ENCODE assay signal across 23 mouse cellular contexts in genomic region chr11:59629871-59630270, GRCm38 (mm10). TPM values are rescaled to one million over a fixed set of nuclear protein-coding genes. Genes with fewer than 3 reads are reported as not detected.
DNase-seq lines count a peak whose midpoint lies in the region; ATAC-seq and TF ChIP-seq lines count a peak whose summit lies in the region.
"Had no signal": no experiment of that assay in that cellular context is flagged by ENCODE, and none has a peak within 500 bp of the region (broad histone marks: within the 10 kb centered on the region; RNA-seq: fewer than 3 reads in every experiment).

No protein-coding gene starts in this region.

- no peak overlapping the region for H3K27ac ChIP-seq in forebrain, postnatal 0 days (ENCODE audit: low read depth, low read length)
- H3K27ac ChIP-seq in forebrain, embryonic 11.5 days (ENCODE audit: low read depth, low read length) = no peak overlapping the region
- no peak overlapping the region for H3K27ac ChIP-seq in kidney, embryonic 15.5 days
- 0 out of 2 replicates have a peak overlapping the region, but pooled peaks have one; percentile 40 for H3K27ac ChIP-seq in stomach, postnatal 0 days (replicated peaks)
- H3K27ac ChIP-seq: heart, adult 2 months; heart, embryonic 15.5 days; hindbrain, embryonic 14.5 days; limb, embryonic 15.5 days had no signal

- 52% methylated on average over 5 of the region's 5 CpGs for WGBS in forebrain, postnatal 0 days
- WGBS in forebrain, embryonic 11.5 days = 90% methylated on average over 5 of the region's 5 CpGs
- 75% methylated on average over 5 of the region's 5 CpGs for WGBS in kidney, embryonic 15.5 days
- 48% methylated on average over 5 of the region's 5 CpGs for WGBS in stomach, postnatal 0 days

- no peak overlapping the region for H3K4me3 ChIP-seq in forebrain, postnatal 0 days (ENCODE audit: low read depth, low read length)
- no peak overlapping the region for H3K4me3 ChIP-seq in forebrain, embryonic 11.5 days (ENCODE audit: low read depth, low read length)
- no peak overlapping the region for H3K4me3 ChIP-seq in kidney, embryonic 15.5 days (replicated peaks)
- H3K4me3 ChIP-seq in stomach, postnatal 0 days (ENCODE audit: low read depth, low read length) = no peak overlapping the region
- H3K4me3 ChIP-seq: heart, adult 2 months; heart, embryonic 15.5 days; limb, embryonic 15.5 days had no signal

- 0 out of 2 replicates have a peak, but pooled peaks have one; percentile 27 for ATAC-seq in forebrain, postnatal 0 days
- ATAC-seq in forebrain, embryonic 11.5 days (replicated peaks; ENCODE audit: low FRiP score) = no peak
- no peak for ATAC-seq in kidney, embryonic 15.5 days (replicated peaks; ENCODE audit: low FRiP score)
- ATAC-seq in stomach, postnatal 0 days (ENCODE audit: low FRiP score, low TSS enrichment) = no peak

- TF ChIP-seq CTCF in forebrain, postnatal 0 days (IDR thresholded peaks at IDR 0.05; ENCODE audit: low read depth) = no peak
- TF ChIP-seq CTCF in stomach, postnatal 0 days (IDR thresholded peaks at IDR 0.05; ENCODE audit: low read depth) = no peak

- H3K4me2 ChIP-seq in forebrain, postnatal 0 days (ENCODE audit: low read depth) = no peak overlapping the region
- no peak overlapping the region for H3K4me2 ChIP-seq in forebrain, embryonic 11.5 days (ENCODE audit: low read depth, low read length, severe bottlenecking)
- no peak overlapping the region for H3K4me2 ChIP-seq in kidney, embryonic 15.5 days
- no peak overlapping the region for H3K4me2 ChIP-seq in stomach, postnatal 0 days (replicated peaks; ENCODE audit: low read depth)
- H3K4me2 ChIP-seq: heart, embryonic 15.5 days; hindbrain, embryonic 14.5 days; limb, embryonic 15.5 days had no signal

- H3K27me3 ChIP-seq in forebrain, postnatal 0 days (ENCODE audit: insufficient read depth, low read length) = no peaks in the 10 kb centered on the region
- H3K27me3 ChIP-seq in forebrain, embryonic 11.5 days (ENCODE audit: control insufficient read depth, insufficient read depth, low read length) = no peaks in the 10 kb centered on the region
- no peaks in the 10 kb centered on the region for H3K27me3 ChIP-seq in kidney, embryonic 15.5 days
- H3K27me3 ChIP-seq in stomach, postnatal 0 days (ENCODE audit: control insufficient read depth, insufficient read depth, low read length) = no peaks in the 10 kb centered on the region
- H3K27me3 ChIP-seq: heart, embryonic 15.5 days; limb, embryonic 15.5 days had no signal

- no peak overlapping the region for H3K9ac ChIP-seq in forebrain, postnatal 0 days
- H3K9ac ChIP-seq in forebrain, embryonic 11.5 days (ENCODE audit: low read length) = no peak overlapping the region
- H3K9ac ChIP-seq in kidney, embryonic 15.5 days = no peak overlapping the region
- no peak overlapping the region for H3K9ac ChIP-seq in stomach, postnatal 0 days (ENCODE audit: low read length)
- H3K9ac ChIP-seq: heart, embryonic 15.5 days; hindbrain, embryonic 14.5 days; limb, embryonic 15.5 days had no signal

- no peaks in the 10 kb centered on the region for H3K9me3 ChIP-seq in forebrain, postnatal 0 days (ENCODE audit: low read length)
- H3K9me3 ChIP-seq in forebrain, embryonic 11.5 days (ENCODE audit: control insufficient read depth, low read length) = no peaks in the 10 kb centered on the region
- H3K9me3 ChIP-seq in kidney, embryonic 15.5 days (replicated peaks) = no peaks in the 10 kb centered on the region
- no peaks in the 10 kb centered on the region for H3K9me3 ChIP-seq in stomach, postnatal 0 days (ENCODE audit: control insufficient read depth, low read length)
- H3K9me3 ChIP-seq: heart, embryonic 15.5 days; limb, embryonic 15.5 days had no signal

- DNase-seq in forebrain, postnatal 0 days = no peak
- DNase-seq in forebrain, embryonic 11.5 days (ENCODE audit: low spot score) = no peak
- peak; percentile 15 for DNase-seq in kidney, postnatal 14 days
- DNase-seq in lung, postnatal 4 days = peak; percentile 26 to 36
- no peak for DNase-seq in lung, postnatal 36 days
- no peak for DNase-seq in stomach, postnatal 0 days (ENCODE audit: low spot score)
- DNase-seq: adrenal gland, adult 8-10 months; cerebellum, adult 11-12 months; gastrocnemius, postnatal 14 days; heart, adult 2 months; kidney, adult 8-10 months; right cerebral cortex, postnatal 25 days; thymus, postnatal 36 days had no signal

- H3K36me3 ChIP-seq in forebrain, postnatal 0 days (ENCODE audit: insufficient read depth) = no peaks in the 10 kb centered on the region
- no peaks in the 10 kb centered on the region for H3K36me3 ChIP-seq in forebrain, embryonic 11.5 days (ENCODE audit: control insufficient read depth, insufficient read depth, low read length)
- H3K36me3 ChIP-seq in kidney, embryonic 15.5 days = no peaks in the 10 kb centered on the region
- H3K36me3 ChIP-seq in stomach, postnatal 0 days (ENCODE audit: control insufficient read depth, insufficient read depth, low read length) = no peaks in the 10 kb centered on the region
- H3K36me3 ChIP-seq: heart, embryonic 15.5 days; limb, embryonic 15.5 days had no signal

- no peak for TF ChIP-seq EP300 in stomach, postnatal 0 days (optimal IDR thresholded peaks at IDR 0.05)

- H3K4me1 ChIP-seq in forebrain, postnatal 0 days (ENCODE audit: insufficient read depth) = no peaks in the 10 kb centered on the region
- H3K4me1 ChIP-seq in forebrain, embryonic 11.5 days (replicated peaks; ENCODE audit: control insufficient read depth, insufficient read depth, low read length) = no peaks in the 10 kb centered on the region
- H3K4me1 ChIP-seq in kidney, embryonic 15.5 days = no peaks in the 10 kb centered on the region
- no peaks in the 10 kb centered on the region for H3K4me1 ChIP-seq in stomach, postnatal 0 days (replicated peaks; ENCODE audit: control insufficient read depth, insufficient read depth)
- H3K4me1 ChIP-seq: heart, embryonic 15.5 days had no signal

RNA-seq across cellular contexts. Expression of gene Mprip, which starts 31.2 kb away (rescaled TPM):
- 191 and 205 TPM in 2 replicates for total RNA-seq in forebrain, postnatal 0 days (2014; rRNA removed)
- 62.0 and 62.2 TPM in 2 replicates for polyA plus RNA-seq in forebrain, postnatal 0 days (2015; fragmentation: Nextera tagmentation; extraction: Ambion mirVana)
- 97.6 and 104 TPM in 2 replicates for polyA plus RNA-seq in forebrain, embryonic 11.5 days (2014; fragmentation: Nextera tagmentation; extraction: Ambion mirVana)
- 46.7 and 51.3 TPM in 2 replicates for polyA plus RNA-seq in kidney, embryonic 15.5 days (2015; fragmentation: Nextera tagmentation; extraction: Ambion mirVana)
- 51.1 and 56.8 TPM in 2 replicates for polyA plus RNA-seq in stomach, postnatal 0 days (2015; fragmentation: Nextera tagmentation; extraction: Ambion mirVana)

RNA-seq across cellular contexts. Expression of gene Olfr223, which starts 36.8 kb away (rescaled TPM):
- not detected in 2 replicates for total RNA-seq in forebrain, postnatal 0 days (2014; rRNA removed)
- polyA plus RNA-seq in forebrain, postnatal 0 days (2015; fragmentation: Nextera tagmentation; extraction: Ambion mirVana) = not detected in 2 replicates
- not detected in 2 replicates for polyA plus RNA-seq in forebrain, embryonic 11.5 days (2014; fragmentation: Nextera tagmentation; extraction: Ambion mirVana)
- polyA plus RNA-seq in kidney, embryonic 15.5 days (2015; fragmentation: Nextera tagmentation; extraction: Ambion mirVana) = not detected in 2 replicates
- polyA plus RNA-seq in stomach, postnatal 0 days (2015; fragmentation: Nextera tagmentation; extraction: Ambion mirVana) = not detected in 2 replicates
- total RNA-seq: adrenal gland, adult 8-10 months; gastrocnemius, postnatal 14 days; heart, adult 2 months; layer of hippocampus, adult 8-10 months; megakaryocyte-erythroid progenitor cell, adult 5-6 weeks had no signal
- polyA plus RNA-seq: embryonic facial prominence, embryonic 11.5 days; frontal cortex, adult 2 months; heart, adult 2 months; heart, embryonic 15.5 days; hindbrain, embryonic 14.5 days; limb, embryonic 15.5 days; liver, embryonic 16.5 days; neural tube, embryonic 14.5 days had no signal

RNA-seq across cellular contexts. Expression of gene Olfr222, which starts 53.8 kb away (rescaled TPM):
- total RNA-seq in forebrain, postnatal 0 days (2014; rRNA removed) = not detected in 2 replicates
- polyA plus RNA-seq in forebrain, postnatal 0 days (2015; fragmentation: Nextera tagmentation; extraction: Ambion mirVana) = not detected in 2 replicates
- not detected in 2 replicates for polyA plus RNA-seq in forebrain, embryonic 11.5 days (2014; fragmentation: Nextera tagmentation; extraction: Ambion mirVana)
- polyA plus RNA-seq in kidney, embryonic 15.5 days (2015; fragmentation: Nextera tagmentation; extraction: Ambion mirVana) = not detected in 2 replicates
- polyA plus RNA-seq in stomach, postnatal 0 days (2015; fragmentation: Nextera tagmentation; extraction: Ambion mirVana) = not detected in 2 replicates
- total RNA-seq: adrenal gland, adult 8-10 months; gastrocnemius, postnatal 14 days; heart, adult 2 months; layer of hippocampus, adult 8-10 months; megakaryocyte-erythroid progenitor cell, adult 5-6 weeks had no signal
- polyA plus RNA-seq: embryonic facial prominence, embryonic 11.5 days; frontal cortex, adult 2 months; heart, adult 2 months; heart, embryonic 15.5 days; hindbrain, embryonic 14.5 days; limb, embryonic 15.5 days; liver, embryonic 16.5 days had no signal

Comparison
In these comparisons a context has a peak if more than half of its experiments do, and no peak if none do; other contexts are left out.
1. DNase-seq: peak in kidney, postnatal 14 days (single experiment) and lung, postnatal 4 days (2 of 2); none in forebrain, postnatal 0 days (single experiment), forebrain, embryonic 11.5 days (single experiment), lung, postnatal 36 days (single experiment) and stomach, postnatal 0 days (single experiment).